Mouse (Mus musculus): ENCODE measurements at regions not wholly inside any gene's neighbourhood (a gene's known extent, or its start where the extent isn't known, plus 50 kb on each side); places are given as distances from the start of the nearest gene placed in this dataset.

GRCm38 (mm10) chrX:99245541-99245940, 109.6 kb downstream of the Efnb1 start:
- TF ChIP-seq POLR2A (IDR thresholded peaks at IDR 0.05; ENCODE audit: control insufficient read depth, extremely low read depth, insufficient read depth, low read length, poor library complexity) = no peak
- TF ChIP-seq CTCF (IDR thresholded peaks at IDR 0.05; ENCODE audit: borderline replicate concordance, control insufficient read depth, extremely low read depth, insufficient read depth, low read length, poor library complexity) = no peak
